Mouse (Mus musculus): ENCODE data around the gene Gpr107. TPM values are rescaled to one million over a fixed set of nuclear protein-coding genes. Genes with fewer than 3 reads are reported as not detected.

The Gpr107 gene
- polyA plus RNA-seq, 1 experiment = 26.6 TPM

- DNase-seq (ENCODE audit: low read depth, low spot score) = no peak
- WGBS = 87% methylated on average over 6 of the region's 6 CpGs
These were observed 30.7 kb downstream of the Gpr107 start for GRCm38 (mm10) chr2:31182786-31183330.

- DNase-seq (ENCODE audit: low read depth, low spot score) = no peak
- 100% methylated on average over 1 of the region's 1 CpGs for WGBS
These were observed 31.7 kb downstream of the Gpr107 start for GRCm38 (mm10) chr2:31183830-31184229.

GRCm38 (mm10) chr2:31188691-31189090 is 36.6 kb downstream of the Gpr107 start:
- DNase-seq (ENCODE audit: low read depth, low spot score) = no peak
- WGBS = 100% methylated on average over 1 of the region's 1 CpGs

- 89% methylated on average over 3 of the region's 3 CpGs for WGBS
These were observed 37.5 kb downstream of the Gpr107 start for GRCm38 (mm10) chr2:31189654-31190053.

GRCm38 (mm10) chr2:31191765-31192164 is 39.6 kb downstream of the Gpr107 start:
- no peak for DNase-seq (ENCODE audit: low read depth, low spot score)
- 62% methylated on average over 8 of the region's 8 CpGs for WGBS

More at GRCm38 (mm10) chr2:31189654-31190053, 37.5 kb downstream of the Gpr107 start:
- DNase-seq (ENCODE audit: low read depth, low spot score) = no peak

GRCm38 (mm10) chr2:31194356-31195021 is 42.4 kb downstream of the Gpr107 start:
- DNase-seq (ENCODE audit: low read depth, low spot score) = no peak
- 69% methylated on average over 7 of the region's 7 CpGs for WGBS

- 94% methylated on average over 4 of the region's 4 CpGs for WGBS
- DNase-seq (ENCODE audit: low read depth, low spot score) = no peak
These were observed 46.5 kb downstream of the Gpr107 start for GRCm38 (mm10) chr2:31198621-31199020.

GRCm38 (mm10) chr2:31200051-31200450 is 47.9 kb downstream of the Gpr107 start:
- DNase-seq (ENCODE audit: low read depth, low spot score) = no peak
- WGBS = 77% methylated on average over 2 of the region's 2 CpGs

GRCm38 (mm10) chr2:31201851-31202250 is 49.7 kb downstream of the Gpr107 start:
- WGBS = 85% methylated on average over 7 of the region's 7 CpGs
- DNase-seq (ENCODE audit: low read depth, low spot score) = no peak

GRCm38 (mm10) chr2:31202357-31202756 is 50.2 kb downstream of the Gpr107 start:
- WGBS = 73% methylated on average over 3 of the region's 3 CpGs
- DNase-seq (ENCODE audit: low read depth, low spot score) = no peak

- WGBS = 91% methylated on average over 4 of the region's 4 CpGs
These were observed 50.8 kb downstream of the Gpr107 start for GRCm38 (mm10) chr2:31202956-31203355.

GRCm38 (mm10) chr2:31204677-31205076 is 52.6 kb downstream of the Gpr107 start:
- DNase-seq (ENCODE audit: low read depth, low spot score) = no peak
- 78% methylated on average over 5 of the region's 5 CpGs for WGBS

More at GRCm38 (mm10) chr2:31202956-31203355, 50.8 kb downstream of the Gpr107 start:
- DNase-seq (ENCODE audit: low read depth, low spot score) = no peak

- DNase-seq (ENCODE audit: low read depth, low spot score) = no peak
- 70% methylated on average over 4 of the region's 4 CpGs for WGBS
These were observed 54.1 kb downstream of the Gpr107 start for GRCm38 (mm10) chr2:31206211-31206610.

GRCm38 (mm10) chr2:31206882-31207281 is 54.8 kb downstream of the Gpr107 start:
- 74% methylated on average over 8 of the region's 8 CpGs for WGBS
- no peak for DNase-seq (ENCODE audit: low read depth, low spot score)

- WGBS = 88% methylated on average over 13 of the region's 13 CpGs
- DNase-seq (ENCODE audit: low read depth, low spot score) = no peak
These were observed 56.5 kb downstream of the Gpr107 start for GRCm38 (mm10) chr2:31208544-31209142.

GRCm38 (mm10) chr2:31209525-31209924 is 57.4 kb downstream of the Gpr107 start:
- no peak for DNase-seq (ENCODE audit: low read depth, low spot score)
- 87% methylated on average over 4 of the region's 4 CpGs for WGBS

GRCm38 (mm10) chr2:31210144-31210847 is 58.2 kb downstream of the Gpr107 start:
- 82% methylated on average over 11 of the region's 11 CpGs for WGBS
- DNase-seq (ENCODE audit: low read depth, low spot score) = no peak

GRCm38 (mm10) chr2:31211204-31211603 is 59.1 kb downstream of the Gpr107 start:
- no peak for DNase-seq (ENCODE audit: low read depth, low spot score)
- WGBS = 54% methylated on average over 3 of the region's 3 CpGs

- WGBS = 90% methylated on average over 16 of the region's 16 CpGs
These were observed 62.2 kb downstream of the Gpr107 start for GRCm38 (mm10) chr2:31214211-31214796.

GRCm38 (mm10) chr2:31218611-31219010 is 66.5 kb downstream of the Gpr107 start:
- no peak for DNase-seq (ENCODE audit: low read depth, low spot score)
- WGBS = 62% methylated on average over 3 of the region's 3 CpGs

More at GRCm38 (mm10) chr2:31214211-31214796, 62.2 kb downstream of the Gpr107 start:
- DNase-seq (ENCODE audit: low read depth, low spot score) = no peak
